Mouse (Mus musculus): ENCODE measurements around the gene Fam71a. TPM values are rescaled to one million over a fixed set of nuclear protein-coding genes. Genes with fewer than 3 reads are reported as not detected.
"Not testable (repeated sequence)": the region's sequence is repeated elsewhere in the genome, so short reads cannot be mapped to it uniquely, and the experiment has no call there.

Gene Fam71a
- polyA plus RNA-seq, 1 experiment from 2014 or later: not detected

DNA sequence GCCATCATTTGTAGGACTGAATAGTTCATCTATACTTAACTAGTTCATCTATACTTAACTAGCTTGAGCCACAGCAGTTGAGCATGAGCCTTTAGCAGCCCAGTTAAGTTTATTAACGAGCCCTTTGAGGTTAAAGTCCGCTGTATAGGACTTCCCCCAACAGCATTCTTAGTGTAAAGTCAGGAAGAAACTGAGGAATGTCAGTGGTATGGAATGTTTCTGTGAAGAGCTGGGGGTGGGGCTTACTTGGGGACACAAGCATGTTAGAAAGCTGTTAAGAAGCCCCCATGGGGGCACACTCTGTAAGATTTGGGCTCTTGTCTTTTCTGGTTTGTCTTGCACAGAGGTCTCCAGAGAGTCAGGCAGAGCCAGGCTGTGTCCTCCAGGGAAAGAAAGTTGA, 15.2 kb upstream of the Fam71a start:
- Histone ChIP-seq H3K27me3 (replicated peaks) (peaks cover 91% of the 10 kb centered on the region), H3K27ac (no peak overlapping the region), H3K4me2 (no peak overlapping the region)

GRCm38 (mm10) chr1:191178511-191179188, 14.0 kb upstream of the Fam71a start:
- H3K27me3 ChIP-seq (replicated peaks): peaks cover 86% of the 10 kb centered on the region
- 42% methylated on average over 15 of the region's 15 CpGs for WGBS (ENCODE audit: insufficient replicate concordance)
- no peak overlapping the region for H3K27ac ChIP-seq
- no peak overlapping the region for H3K9ac ChIP-seq
- no peaks in the 10 kb centered on the region for H3K9me3 ChIP-seq (replicated peaks)
- H3K4me2 ChIP-seq: 0 out of 2 replicates have a peak overlapping the region, but pooled peaks have one; percentile 4
- no peak overlapping the region for H3K4me3 ChIP-seq
- peaks cover 21% of the 10 kb centered on the region for H3K4me1 ChIP-seq
- no peak for ATAC-seq
- H3K36me3 ChIP-seq: no peaks in the 10 kb centered on the region

More for the DNA sequence above, 15.2 kb upstream of the Fam71a start:
- no peak for ATAC-seq
- Histone ChIP-seq H3K4me3 (no peak overlapping the region), H3K36me3 (no peaks in the 10 kb centered on the region), H3K9me3 (replicated peaks) (no peaks in the 10 kb centered on the region), H3K4me1 (peaks cover 31% of the 10 kb centered on the region), H3K9ac (no peak overlapping the region)
- 21% methylated on average over 2 of the region's 2 CpGs for WGBS (ENCODE audit: insufficient replicate concordance)

DNA sequence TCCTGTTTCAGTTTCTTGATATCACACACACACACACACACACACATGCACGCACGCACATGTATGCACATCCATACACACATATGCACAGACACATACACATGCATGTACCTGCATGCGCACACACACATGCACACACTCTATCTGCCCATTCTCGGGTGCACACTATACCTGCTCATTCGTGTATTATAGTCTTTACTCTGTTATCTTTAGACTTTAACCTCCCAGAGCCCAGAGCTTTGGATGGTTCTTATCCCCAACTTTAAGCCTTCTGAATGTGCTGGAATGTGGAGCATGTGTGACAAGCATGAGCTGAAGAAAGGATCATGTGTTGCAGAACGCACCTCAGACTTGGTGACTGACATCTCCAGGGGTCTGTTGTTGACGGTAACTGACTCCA, 12.3 kb upstream of the Fam71a start:
- Histone ChIP-seq H3K4me3 (no peak overlapping the region), H3K27me3 (replicated peaks) (peaks cover 68% of the 10 kb centered on the region), H3K4me1 (peaks cover 10% of the 10 kb centered on the region; the same call in 1 of the 2 replicates), H3K27ac (no peak overlapping the region), H3K36me3 (no peaks in the 10 kb centered on the region), H3K4me2 (no peak overlapping the region), H3K9ac (no peak overlapping the region), H3K9me3 (replicated peaks) (no peaks in the 10 kb centered on the region)
- WGBS (ENCODE audit: insufficient replicate concordance): 58% methylated on average over 7 of the region's 7 CpGs
- ATAC-seq: no peak

DNA sequence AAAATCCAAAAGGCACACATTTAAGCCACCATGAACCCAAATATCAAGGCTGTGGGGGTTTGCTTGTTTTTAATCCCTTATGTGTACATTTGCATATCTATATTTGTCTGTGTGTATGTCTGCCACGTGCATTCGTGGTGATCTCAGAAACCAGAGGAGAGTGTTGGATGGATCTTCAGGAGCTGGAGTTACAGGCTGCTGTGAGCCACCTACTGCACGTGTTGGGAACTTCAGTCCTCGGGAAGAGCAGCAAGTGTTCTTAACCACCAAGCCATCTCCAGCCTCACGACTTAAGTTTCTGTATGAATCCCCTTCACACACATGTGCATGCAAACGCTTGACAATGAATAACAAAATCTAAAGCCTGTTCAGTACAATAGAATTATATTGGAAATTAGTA, 7.9 kb upstream of the Fam71a start:
- H3K27ac ChIP-seq: no peak overlapping the region
- peaks cover 25% of the 10 kb centered on the region; the same call in 1 of the 2 replicates for H3K27me3 ChIP-seq (replicated peaks)
- no peaks in the 10 kb centered on the region for H3K9me3 ChIP-seq (replicated peaks)
- H3K36me3 ChIP-seq: no peaks in the 10 kb centered on the region
- H3K4me3 ChIP-seq: no peak overlapping the region
- H3K4me1 ChIP-seq: no peaks in the 10 kb centered on the region
- no peak overlapping the region for H3K4me2 ChIP-seq
- ATAC-seq: no peak
- no peak overlapping the region for H3K9ac ChIP-seq
- WGBS (ENCODE audit: insufficient replicate concordance): 13% methylated on average over 6 of the region's 6 CpGs

GRCm38 (mm10) chr1:191170444-191170843, 5.8 kb upstream of the Fam71a start:
- Histone ChIP-seq H3K27ac (no peak overlapping the region), H3K36me3 (no peaks in the 10 kb centered on the region), H3K4me1 (no peaks in the 10 kb centered on the region), H3K4me3 (no peak overlapping the region), H3K4me2 (no peak overlapping the region), H3K9me3 (replicated peaks) (no peaks in the 10 kb centered on the region), H3K27me3 (replicated peaks) (peaks cover 7% of the 10 kb centered on the region; the same call in 1 of the 2 replicates), H3K9ac (no peak overlapping the region)
- WGBS (ENCODE audit: insufficient replicate concordance): 42% methylated on average over 2 of the region's 2 CpGs
- ATAC-seq: no peak

- Histone ChIP-seq H3K4me1 (no peaks in the 10 kb centered on the region), H3K36me3 (no peaks in the 10 kb centered on the region), H3K4me2 (no peak overlapping the region), H3K9me3 (replicated peaks) (no peaks in the 10 kb centered on the region), H3K9ac (no peak overlapping the region), H3K4me3 (no peak overlapping the region), H3K27ac (no peak overlapping the region), H3K27me3 (replicated peaks) (no peaks in the 10 kb centered on the region)
- WGBS (ENCODE audit: insufficient replicate concordance): 55% methylated on average over 4 of the region's 4 CpGs
- ATAC-seq: no peak
These were observed 1.6 kb upstream of the Fam71a start for GRCm38 (mm10) chr1:191166189-191166588.

DNA sequence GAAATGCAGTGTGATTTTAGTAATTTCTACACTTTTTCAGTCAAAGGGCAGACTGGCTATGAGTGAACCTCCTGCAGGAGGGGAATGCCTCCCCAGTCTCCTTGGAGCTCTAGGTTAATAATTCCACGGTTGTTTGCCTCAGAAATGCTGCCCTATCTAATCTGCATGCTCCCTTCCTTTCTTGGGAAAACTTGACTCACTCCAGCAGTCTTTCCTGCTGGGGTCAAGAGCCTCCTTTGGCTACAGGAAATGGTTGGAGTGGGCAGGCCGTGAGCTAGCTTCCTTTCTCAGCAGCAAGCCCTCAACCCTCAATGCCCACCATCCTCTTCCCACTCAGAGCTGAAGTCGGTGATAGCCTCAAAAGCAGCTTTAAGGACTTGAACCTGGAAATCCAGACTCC, 10.3 kb downstream of the Fam71a start:
- Histone ChIP-seq H3K9ac (no peak overlapping the region), H3K9me3 (replicated peaks) (peaks cover 12% of the 10 kb centered on the region; the same call in 1 of the 2 replicates), H3K27ac (no peak overlapping the region; the same call in 1 of the 2 replicates), H3K4me3 (no peak overlapping the region), H3K4me1 (no peaks in the 10 kb centered on the region), H3K36me3 (no peaks in the 10 kb centered on the region), H3K4me2 (no peak overlapping the region), H3K27me3 (replicated peaks) (0 out of 2 replicates have a peak, but pooled peaks cover 4% of the 10 kb centered on the region)
- 17% methylated on average over 3 of the region's 3 CpGs for WGBS (ENCODE audit: insufficient replicate concordance)
- ATAC-seq: no peak

- Histone ChIP-seq H3K9ac (no peak overlapping the region), H3K27ac (no peak overlapping the region), H3K36me3 (no peaks in the 10 kb centered on the region), H3K27me3 (replicated peaks) (0 out of 2 replicates have a peak, but pooled peaks cover 4% of the 10 kb centered on the region), H3K4me3 (no peak overlapping the region), H3K4me2 (no peak overlapping the region), H3K4me1 (no peaks in the 10 kb centered on the region), H3K9me3 (replicated peaks) (peaks cover 12% of the 10 kb centered on the region; the same call in 1 of the 2 replicates)
- WGBS (ENCODE audit: insufficient replicate concordance): 16% methylated on average over 4 of the region's 4 CpGs
- no peak for ATAC-seq
These were observed 11.6 kb downstream of the Fam71a start for GRCm38 (mm10) chr1:191153052-191153451.

DNA sequence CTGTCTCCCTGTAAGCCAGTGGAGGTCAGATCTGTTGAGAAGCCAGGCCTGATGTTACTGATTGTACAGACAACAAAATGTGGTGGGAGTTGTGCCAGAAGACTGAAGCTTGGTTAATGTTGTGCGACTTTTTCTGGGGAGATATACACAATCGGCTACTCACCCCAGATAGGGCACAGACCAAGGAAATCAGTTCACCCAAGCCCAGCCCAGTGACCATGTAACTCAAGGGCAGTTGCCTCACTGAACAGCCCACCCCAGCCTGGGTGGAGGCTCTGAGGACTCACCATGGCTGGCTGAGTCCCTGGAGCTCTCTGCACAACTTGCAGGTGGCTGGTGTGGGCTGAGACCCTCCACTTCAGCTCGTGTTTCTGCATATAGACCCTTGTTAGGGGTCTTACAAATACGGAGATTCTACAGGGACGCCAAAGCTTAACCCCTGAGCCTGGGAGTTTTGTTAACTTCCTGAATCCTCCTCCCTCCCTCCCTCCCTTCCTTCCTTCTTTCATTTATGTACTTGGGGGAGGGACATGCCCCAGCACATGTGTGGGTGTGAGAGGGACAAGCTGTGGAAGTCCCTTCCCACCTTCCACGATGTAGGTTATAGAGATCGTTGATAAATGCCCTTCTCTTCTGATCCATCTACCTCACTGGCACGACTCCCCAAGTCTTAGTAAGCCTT, 13.6 kb downstream of the Fam71a start:
- Histone ChIP-seq H3K9ac (no peak overlapping the region), H3K4me2 (no peak overlapping the region), H3K4me1 (no peaks in the 10 kb centered on the region), H3K9me3 (replicated peaks) (peaks cover 2% of the 10 kb centered on the region; the same call in 1 of the 2 replicates), H3K36me3 (no peaks in the 10 kb centered on the region), H3K27me3 (replicated peaks) (0 out of 2 replicates have a peak, but pooled peaks cover 4% of the 10 kb centered on the region), H3K27ac (0 out of 2 replicates have a peak overlapping the region, but pooled peaks have one; percentile 15), H3K4me3 (no peak overlapping the region)
- no peak for ATAC-seq
- WGBS (ENCODE audit: insufficient replicate concordance): 38% methylated on average over 8 of the region's 8 CpGs

DNA sequence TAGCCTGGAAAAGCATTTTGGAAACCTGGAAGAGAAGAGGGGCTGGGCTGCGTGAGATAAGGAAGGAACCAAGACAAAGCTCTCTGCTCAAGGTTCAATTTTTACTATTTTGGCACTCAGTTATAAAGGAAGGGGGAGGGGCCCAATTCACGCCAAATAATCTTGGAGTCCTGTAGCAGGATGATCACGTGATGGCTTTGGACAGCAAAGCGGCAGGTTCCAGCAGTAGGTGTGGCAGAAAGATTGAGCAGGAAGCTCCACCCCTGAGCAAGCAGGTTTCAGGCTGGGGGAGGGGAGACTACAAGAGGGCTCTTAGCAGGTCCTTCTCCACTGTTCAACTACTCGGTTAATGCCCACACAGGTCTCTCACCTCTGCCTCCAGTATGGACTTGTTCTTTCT, 15.1 kb downstream of the Fam71a start:
- WGBS (ENCODE audit: insufficient replicate concordance): 64% methylated on average over 5 of the region's 5 CpGs
- H3K4me2 ChIP-seq; H3K27me3 ChIP-seq (replicated peaks); H3K4me1 ChIP-seq; ATAC-seq; H3K9me3 ChIP-seq (replicated peaks); H3K4me3 ChIP-seq; H3K36me3 ChIP-seq; H3K27ac ChIP-seq; H3K9ac ChIP-seq: not testable (repeated sequence)

GRCm38 (mm10) chr1:191140983-191141382, 23.6 kb downstream of the Fam71a start:
- H3K4me2 ChIP-seq: no peak overlapping the region
- ATAC-seq: no peak
- no peak overlapping the region for H3K9ac ChIP-seq
- no peaks in the 10 kb centered on the region for H3K9me3 ChIP-seq (replicated peaks)
- H3K4me1 ChIP-seq: peaks cover 14% of the 10 kb centered on the region
- H3K4me3 ChIP-seq: no peak overlapping the region
- no peak overlapping the region for H3K27ac ChIP-seq
- WGBS (ENCODE audit: insufficient replicate concordance): 52% methylated on average over 8 of the region's 8 CpGs
- H3K27me3 ChIP-seq (replicated peaks): peaks cover 9% of the 10 kb centered on the region
- no peaks in the 10 kb centered on the region for H3K36me3 ChIP-seq

DNA sequence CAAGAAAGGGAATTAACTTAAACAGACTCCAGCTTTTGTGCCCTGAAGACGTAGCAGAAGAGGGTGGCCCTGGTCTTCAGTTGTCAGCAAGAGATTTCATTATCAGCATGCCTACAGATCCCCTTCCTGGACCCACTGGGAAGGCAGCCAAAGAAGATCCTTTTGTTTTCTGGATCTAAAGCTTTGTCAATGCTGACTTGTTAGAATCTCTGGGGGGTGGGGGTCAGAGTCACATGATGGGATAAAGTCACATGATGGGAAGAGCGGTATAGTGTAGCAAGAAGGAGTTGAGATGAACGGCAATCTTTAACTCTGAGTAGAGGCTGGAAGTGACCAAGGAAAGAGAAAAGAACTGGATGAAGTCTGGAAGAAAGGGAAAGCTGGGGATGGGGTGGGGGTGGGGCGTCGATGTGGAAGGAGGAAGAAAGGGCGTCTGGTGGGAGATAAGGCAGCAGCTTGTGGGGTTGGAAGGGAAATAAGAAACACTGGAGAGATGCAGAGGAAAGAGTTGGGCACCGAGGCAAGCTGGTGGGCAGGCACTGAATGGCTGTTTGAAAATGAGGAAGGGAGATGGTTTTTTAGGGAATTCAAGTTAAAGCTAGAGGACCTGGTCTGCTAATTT, 25.6 kb downstream of the Fam71a start:
- peaks cover 15% of the 10 kb centered on the region for H3K27me3 ChIP-seq (replicated peaks)
- H3K9me3 ChIP-seq (replicated peaks): no peaks in the 10 kb centered on the region
- 19% methylated on average over 7 of the region's 7 CpGs for WGBS (ENCODE audit: insufficient replicate concordance)
- peaks cover 14% of the 10 kb centered on the region for H3K4me1 ChIP-seq
- H3K27ac ChIP-seq: no peak overlapping the region
- ATAC-seq: no peak
- H3K9ac ChIP-seq: no peak overlapping the region
- no peaks in the 10 kb centered on the region for H3K36me3 ChIP-seq
- H3K4me3 ChIP-seq: no peak overlapping the region
- peak overlapping the region; percentile 16; the same call in 1 of the 2 replicates for H3K4me2 ChIP-seq

Measured in liver, embryonic 12.5 days (tissue).